Mouse (Mus musculus): ENCODE results near the gene Hmcn2. TPM values are rescaled to one million over a fixed set of nuclear protein-coding genes. Genes with fewer than 3 reads are reported as not detected.

Gene Hmcn2
- polyA plus RNA-seq, 1 experiment from 2014 or later = 0.30 TPM

GRCm38 (mm10) chr2:31416968-31417367, 102.8 kb downstream of the Hmcn2 start:
- H3K27ac ChIP-seq (ENCODE audit: low read depth, low read length) = no peak overlapping the region
- H3K9me3 ChIP-seq (ENCODE audit: control insufficient read depth, low read length) = no peaks in the 10 kb centered on the region
- no peak overlapping the region for H3K9ac ChIP-seq (ENCODE audit: low read depth, low read length)
- ATAC-seq = no peak
- H3K4me1 ChIP-seq (ENCODE audit: control insufficient read depth, insufficient read depth, low read depth, low read length) = no peaks in the 10 kb centered on the region; the same call in 1 of the 2 replicates
- no peaks in the 10 kb centered on the region for H3K36me3 ChIP-seq (ENCODE audit: control insufficient read depth, insufficient read depth, low read length)
- 62% methylated on average over 8 of the region's 10 CpGs for WGBS
- H3K27me3 ChIP-seq (replicated peaks; ENCODE audit: control insufficient read depth, insufficient read depth, low read length) = no peaks in the 10 kb centered on the region; the same call in 1 of the 2 replicates
- no peak overlapping the region for H3K4me2 ChIP-seq (ENCODE audit: low read length)
- H3K4me3 ChIP-seq (ENCODE audit: low read length) = no peak overlapping the region

GRCm38 (mm10) chr2:31418021-31418420, 103.8 kb downstream of the Hmcn2 start:
- Histone ChIP-seq H3K27ac (ENCODE audit: low read depth, low read length) (no peak overlapping the region), H3K27me3 (replicated peaks; ENCODE audit: control insufficient read depth, insufficient read depth, low read length) (no peaks in the 10 kb centered on the region; the same call in 1 of the 2 replicates), H3K9me3 (ENCODE audit: control insufficient read depth, low read length) (no peaks in the 10 kb centered on the region), H3K36me3 (ENCODE audit: control insufficient read depth, insufficient read depth, low read length) (no peaks in the 10 kb centered on the region), H3K4me2 (ENCODE audit: low read length) (no peak overlapping the region), H3K4me3 (ENCODE audit: low read length) (no peak overlapping the region), H3K9ac (ENCODE audit: low read depth, low read length) (no peak overlapping the region), H3K4me1 (ENCODE audit: control insufficient read depth, insufficient read depth, low read depth, low read length) (no peaks in the 10 kb centered on the region; the same call in 1 of the 2 replicates)
- WGBS = 61% methylated on average over 5 of the region's 5 CpGs
- ATAC-seq = no peak

GRCm38 (mm10) chr2:31418571-31418970, 104.4 kb downstream of the Hmcn2 start:
- 15% methylated on average over 8 of the region's 8 CpGs for WGBS
- H3K4me2 ChIP-seq (ENCODE audit: low read length) = no peak overlapping the region
- ATAC-seq = peak; percentile 65
- no peak overlapping the region for H3K4me3 ChIP-seq (ENCODE audit: low read length)
- H3K9ac ChIP-seq (ENCODE audit: low read depth, low read length) = no peak overlapping the region
- no peaks in the 10 kb centered on the region for H3K9me3 ChIP-seq (ENCODE audit: control insufficient read depth, low read length)
- H3K27ac ChIP-seq (ENCODE audit: low read depth, low read length) = no peak overlapping the region
- no peaks in the 10 kb centered on the region; the same call in 1 of the 2 replicates for H3K4me1 ChIP-seq (ENCODE audit: control insufficient read depth, insufficient read depth, low read depth, low read length)
- no peaks in the 10 kb centered on the region; the same call in 1 of the 2 replicates for H3K27me3 ChIP-seq (replicated peaks; ENCODE audit: control insufficient read depth, insufficient read depth, low read length)
- H3K36me3 ChIP-seq (ENCODE audit: control insufficient read depth, insufficient read depth, low read length) = no peaks in the 10 kb centered on the region

- no peaks in the 10 kb centered on the region for H3K9me3 ChIP-seq (ENCODE audit: control insufficient read depth, low read length)
- H3K27ac ChIP-seq (ENCODE audit: low read depth, low read length) = no peak overlapping the region
- ATAC-seq = no peak
- H3K36me3 ChIP-seq (ENCODE audit: control insufficient read depth, insufficient read depth, low read length) = no peaks in the 10 kb centered on the region
- no peak overlapping the region for H3K4me2 ChIP-seq (ENCODE audit: low read length)
- no peak overlapping the region for H3K4me3 ChIP-seq (ENCODE audit: low read length)
- H3K27me3 ChIP-seq (replicated peaks; ENCODE audit: control insufficient read depth, insufficient read depth, low read length) = no peaks in the 10 kb centered on the region; the same call in 1 of the 2 replicates
- H3K9ac ChIP-seq (ENCODE audit: low read depth, low read length) = no peak overlapping the region
- 89% methylated on average over 6 of the region's 6 CpGs for WGBS
- no peaks in the 10 kb centered on the region; the same call in 1 of the 2 replicates for H3K4me1 ChIP-seq (ENCODE audit: control insufficient read depth, insufficient read depth, low read depth, low read length)
Measured at GRCm38 (mm10) chr2:31420914-31421313, 106.7 kb downstream of the Hmcn2 start.

- 80% methylated on average over 6 of the region's 6 CpGs for WGBS
- ATAC-seq = no peak
- H3K27ac ChIP-seq (ENCODE audit: low read depth, low read length) = no peak overlapping the region
- no peaks in the 10 kb centered on the region for H3K36me3 ChIP-seq (ENCODE audit: control insufficient read depth, insufficient read depth, low read length)
- H3K27me3 ChIP-seq (replicated peaks; ENCODE audit: control insufficient read depth, insufficient read depth, low read length) = no peaks in the 10 kb centered on the region; the same call in 1 of the 2 replicates
- no peak overlapping the region for H3K4me2 ChIP-seq (ENCODE audit: low read length)
- H3K9me3 ChIP-seq (ENCODE audit: control insufficient read depth, low read length) = no peaks in the 10 kb centered on the region
- no peak overlapping the region for H3K9ac ChIP-seq (ENCODE audit: low read depth, low read length)
- no peak overlapping the region for H3K4me3 ChIP-seq (ENCODE audit: low read length)
- no peaks in the 10 kb centered on the region; the same call in 1 of the 2 replicates for H3K4me1 ChIP-seq (ENCODE audit: control insufficient read depth, insufficient read depth, low read depth, low read length)
Measured at GRCm38 (mm10) chr2:31422576-31422975, 108.4 kb downstream of the Hmcn2 start.

- no peak overlapping the region for H3K4me2 ChIP-seq (ENCODE audit: low read length)
- H3K36me3 ChIP-seq (ENCODE audit: control insufficient read depth, insufficient read depth, low read length) = no peaks in the 10 kb centered on the region
- no peak overlapping the region for H3K27ac ChIP-seq (ENCODE audit: low read depth, low read length)
- ATAC-seq = 0 out of 2 replicates have a peak, but pooled peaks have one; percentile 48
- 61% methylated on average over 5 of the region's 5 CpGs for WGBS
- H3K27me3 ChIP-seq (replicated peaks; ENCODE audit: control insufficient read depth, insufficient read depth, low read length) = no peaks in the 10 kb centered on the region
- no peaks in the 10 kb centered on the region for H3K9me3 ChIP-seq (ENCODE audit: control insufficient read depth, low read length)
- no peak overlapping the region for H3K9ac ChIP-seq (ENCODE audit: low read depth, low read length)
- no peak overlapping the region for H3K4me3 ChIP-seq (ENCODE audit: low read length)
- peaks cover 2% of the 10 kb centered on the region; the same call in 1 of the 2 replicates for H3K4me1 ChIP-seq (ENCODE audit: control insufficient read depth, insufficient read depth, low read depth, low read length)
Measured at GRCm38 (mm10) chr2:31431477-31431876, 117.3 kb downstream of the Hmcn2 start.

GRCm38 (mm10) chr2:31434746-31435145, 120.5 kb downstream of the Hmcn2 start:
- H3K4me1 ChIP-seq (ENCODE audit: control insufficient read depth, insufficient read depth, low read depth, low read length) = peaks cover 2% of the 10 kb centered on the region; the same call in 1 of the 2 replicates
- H3K27ac ChIP-seq (ENCODE audit: low read depth, low read length) = no peak overlapping the region
- no peak for ATAC-seq
- H3K9ac ChIP-seq (ENCODE audit: low read depth, low read length) = no peak overlapping the region
- H3K4me2 ChIP-seq (ENCODE audit: low read length) = no peak overlapping the region
- H3K9me3 ChIP-seq (ENCODE audit: control insufficient read depth, low read length) = no peaks in the 10 kb centered on the region
- no peaks in the 10 kb centered on the region for H3K36me3 ChIP-seq (ENCODE audit: control insufficient read depth, insufficient read depth, low read length)
- no peaks in the 10 kb centered on the region for H3K27me3 ChIP-seq (replicated peaks; ENCODE audit: control insufficient read depth, insufficient read depth, low read length)
- 74% methylated on average over 10 of the region's 10 CpGs for WGBS
- no peak overlapping the region for H3K4me3 ChIP-seq (ENCODE audit: low read length)

- Histone ChIP-seq H3K9me3 (ENCODE audit: control insufficient read depth, low read length) (no peaks in the 10 kb centered on the region), H3K4me3 (ENCODE audit: low read length) (no peak overlapping the region), H3K4me2 (ENCODE audit: low read length) (no peak overlapping the region), H3K36me3 (ENCODE audit: control insufficient read depth, insufficient read depth, low read length) (no peaks in the 10 kb centered on the region), H3K27ac (ENCODE audit: low read depth, low read length) (no peak overlapping the region), H3K4me1 (ENCODE audit: control insufficient read depth, insufficient read depth, low read depth, low read length) (peaks cover 2% of the 10 kb centered on the region; the same call in 1 of the 2 replicates), H3K9ac (ENCODE audit: low read depth, low read length) (no peak overlapping the region), H3K27me3 (replicated peaks; ENCODE audit: control insufficient read depth, insufficient read depth, low read length) (no peaks in the 10 kb centered on the region)
- no peak for ATAC-seq
- WGBS = 41% methylated on average over 6 of the region's 6 CpGs
Measured at GRCm38 (mm10) chr2:31435567-31435966, 121.4 kb downstream of the Hmcn2 start.

GRCm38 (mm10) chr2:31437480-31438245, 123.4 kb downstream of the Hmcn2 start:
- 70% methylated on average over 14 of the region's 14 CpGs for WGBS
- H3K4me1 ChIP-seq (ENCODE audit: control insufficient read depth, insufficient read depth, low read depth, low read length) = peaks cover 6% of the 10 kb centered on the region; the same call in 1 of the 2 replicates
- no peak for ATAC-seq

More at GRCm38 (mm10) chr2:31437480-31438245, 123.4 kb downstream of the Hmcn2 start:
- no peak overlapping the region for H3K4me3 ChIP-seq (ENCODE audit: low read length)
- no peak overlapping the region for H3K4me2 ChIP-seq (ENCODE audit: low read length)
- no peak overlapping the region for H3K27ac ChIP-seq (ENCODE audit: low read depth, low read length)
- H3K9ac ChIP-seq (ENCODE audit: low read depth, low read length) = no peak overlapping the region
- H3K9me3 ChIP-seq (ENCODE audit: control insufficient read depth, low read length) = no peaks in the 10 kb centered on the region
- no peaks in the 10 kb centered on the region for H3K36me3 ChIP-seq (ENCODE audit: control insufficient read depth, insufficient read depth, low read length)
- H3K27me3 ChIP-seq (replicated peaks; ENCODE audit: control insufficient read depth, insufficient read depth, low read length) = no peaks in the 10 kb centered on the region
